Mouse (Mus musculus) embryo, embryonic 11.5 days (tissue): ENCODE measurements at regions not wholly inside any gene's neighbourhood (a gene's known extent, or its start where the extent isn't known, plus 50 kb on each side); places are given as distances from the start of the nearest gene placed in this dataset.

Source experiments
- DNase-seq: peaks from one replicate; pipeline ENCODE4 v3.0.0-alpha.2; 2012; ENCODE audit warnings: low read depth, low spot score

DNA sequence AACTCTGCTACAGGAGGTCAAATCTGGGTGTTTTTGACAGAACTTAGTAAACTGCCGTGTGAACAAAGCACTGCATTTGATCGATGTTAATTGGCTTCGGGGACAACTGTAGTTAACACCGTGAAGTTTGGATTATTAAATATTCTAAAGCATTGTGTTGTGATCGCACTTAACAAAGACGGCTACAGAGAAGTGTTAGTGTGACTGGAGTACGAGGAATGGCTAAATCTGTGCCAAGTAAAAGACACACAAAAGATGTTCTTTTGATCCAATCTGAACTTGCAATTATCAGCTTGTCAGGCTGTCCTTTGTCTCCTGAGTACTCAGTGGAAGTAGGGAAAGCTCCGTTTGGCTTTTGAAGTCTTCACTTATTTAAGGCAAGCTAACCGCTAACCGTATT, 259.7 kb downstream of the Tmem182 start:
- DNase-seq = no peak

DNA sequence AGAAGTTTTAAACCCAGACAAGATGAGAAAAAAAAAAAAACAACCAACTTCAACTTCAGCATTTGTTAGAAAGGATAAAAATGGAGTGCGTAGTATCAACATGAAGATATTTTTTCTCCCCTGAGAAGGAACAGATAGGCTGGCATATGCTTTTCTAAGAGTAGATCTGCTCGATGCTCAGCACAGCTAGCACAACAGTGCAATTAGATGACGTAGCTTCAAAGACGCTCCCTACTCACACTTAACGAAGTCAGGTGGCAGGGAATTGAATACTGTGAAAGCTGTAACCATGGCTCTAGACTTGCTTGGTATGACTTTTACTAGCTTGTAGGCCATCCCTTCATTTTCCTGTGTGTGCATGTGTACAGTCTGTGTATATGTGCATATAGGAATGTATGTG, 299.5 kb downstream of the Tmem182 start:
- no peak for DNase-seq

DNA sequence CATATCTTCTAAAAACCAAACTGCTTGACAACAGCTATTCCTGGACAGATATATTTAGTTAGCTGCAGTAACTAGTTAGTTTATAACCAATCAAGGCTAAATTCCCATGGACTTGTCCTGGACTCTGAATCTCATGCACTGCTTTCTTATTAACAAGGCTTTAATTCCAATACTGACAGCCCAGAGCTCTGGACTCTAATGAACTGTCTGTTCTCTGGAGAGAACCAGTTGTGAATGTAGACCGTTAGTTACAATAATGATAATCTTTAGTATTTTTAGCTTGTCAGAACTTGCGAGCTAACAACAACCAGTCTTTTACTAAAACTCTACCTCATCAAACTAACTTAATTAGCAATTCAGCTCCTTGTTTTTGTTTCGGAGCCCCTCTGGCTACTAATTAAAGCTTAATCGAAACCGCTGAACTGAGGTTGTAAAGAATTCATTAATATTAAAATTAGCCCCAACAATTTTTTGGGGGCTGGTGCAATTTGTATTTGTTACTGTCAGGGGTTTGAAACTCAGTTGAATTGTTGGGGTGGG, 316.3 kb downstream of the Tmem182 start:
- DNase-seq = no peak

DNA sequence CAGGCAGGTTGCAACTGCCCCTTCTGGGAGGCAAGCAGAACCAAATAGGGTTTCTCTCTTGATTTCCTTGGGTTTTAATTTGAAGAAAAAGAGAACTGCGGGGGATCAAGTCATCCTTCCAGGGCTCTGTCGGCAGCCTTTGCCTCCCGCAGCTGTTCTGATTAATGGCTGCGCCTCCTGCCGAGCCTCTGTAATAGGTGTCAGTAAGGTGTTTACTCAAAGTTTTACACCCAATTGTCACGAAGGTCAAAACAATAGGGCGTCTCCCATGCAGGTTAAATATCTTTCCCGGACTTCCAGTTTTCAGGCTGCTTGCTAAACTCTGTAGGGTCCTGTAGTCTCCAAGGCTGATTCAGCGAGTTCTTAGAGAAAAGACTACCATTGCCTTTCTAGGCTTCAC, 326.0 kb downstream of the Tmem182 start:
- no peak for DNase-seq

DNA sequence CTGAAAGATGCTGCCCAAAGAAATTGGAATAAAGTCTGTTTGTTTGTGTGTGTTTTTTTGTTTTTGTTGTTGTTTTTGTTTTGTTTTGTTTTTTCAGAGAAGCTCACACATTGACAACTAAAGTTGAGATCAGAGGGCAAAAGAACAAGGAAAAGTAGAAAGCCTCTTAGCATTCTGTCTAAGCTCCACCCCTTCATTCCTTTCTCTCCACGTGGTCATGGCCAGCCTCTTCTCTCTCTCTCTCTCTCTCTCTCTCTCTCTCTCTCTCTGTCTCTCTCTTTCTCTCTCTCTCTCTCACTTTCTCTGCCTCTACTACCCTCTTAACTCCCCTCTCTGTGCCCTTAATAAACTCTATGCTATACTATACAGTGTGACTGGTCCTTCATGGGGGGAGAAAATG, 327.7 kb downstream of the Tmem182 start:
- no peak for DNase-seq

DNA sequence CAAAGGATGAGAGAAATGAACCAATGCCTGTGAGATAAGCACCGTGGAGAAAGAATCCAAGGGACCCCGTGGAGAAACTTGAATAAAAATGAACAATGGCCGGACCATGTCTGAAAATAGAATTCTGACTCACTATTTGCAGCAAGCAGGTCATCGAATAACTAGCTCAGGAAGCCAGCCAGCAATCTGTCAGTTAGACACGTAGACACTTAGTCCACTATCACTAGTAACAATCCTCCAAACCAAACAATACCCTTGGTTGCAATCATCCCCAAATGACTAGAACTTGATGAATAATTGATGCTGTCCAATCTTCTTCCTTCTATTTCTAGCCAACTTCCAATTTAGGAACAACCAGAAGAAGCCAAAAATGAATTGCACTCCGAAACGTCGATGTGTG, 328.5 kb downstream of the Tmem182 start:
- no peak for DNase-seq

DNA sequence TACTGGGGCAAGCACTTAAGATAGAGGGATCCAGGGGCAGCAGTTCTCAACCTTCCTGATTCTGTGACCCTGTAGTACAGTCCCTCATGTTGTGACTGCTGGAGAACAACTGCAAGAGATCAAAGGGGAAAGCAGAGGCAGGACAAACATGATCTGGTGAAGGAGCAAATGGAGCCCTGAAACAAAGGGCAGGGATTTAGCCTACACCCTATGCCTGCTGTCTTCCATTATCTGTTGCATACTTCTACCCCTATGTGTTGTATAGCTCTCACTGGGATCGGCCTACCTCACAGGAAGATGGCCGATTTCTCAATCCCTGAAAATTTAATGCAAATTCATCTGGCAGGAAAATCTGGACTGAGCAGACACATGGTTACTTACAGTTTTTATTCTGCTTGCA, 334.3 kb downstream of the Tmem182 start:
- DNase-seq = no peak

DNA sequence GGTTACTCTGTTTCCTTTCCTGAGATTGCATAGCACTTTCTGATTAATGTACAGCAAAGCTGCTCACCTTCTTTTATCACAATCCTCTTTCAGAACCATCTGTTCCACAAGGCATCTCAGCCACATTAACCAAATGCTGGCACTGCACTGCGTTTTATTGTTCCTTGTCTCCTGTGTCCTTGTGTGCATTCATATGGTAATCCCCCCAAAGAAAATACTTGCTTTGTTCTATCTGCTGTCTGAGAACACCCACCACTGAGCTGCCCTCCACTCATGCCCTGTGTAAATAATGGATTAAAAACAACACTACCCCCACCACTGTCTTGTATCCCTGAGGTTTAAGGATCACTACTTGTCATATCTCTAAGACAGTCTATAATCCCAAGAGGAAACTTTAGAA, 335.1 kb downstream of the Tmem182 start:
- no peak for DNase-seq

DNA sequence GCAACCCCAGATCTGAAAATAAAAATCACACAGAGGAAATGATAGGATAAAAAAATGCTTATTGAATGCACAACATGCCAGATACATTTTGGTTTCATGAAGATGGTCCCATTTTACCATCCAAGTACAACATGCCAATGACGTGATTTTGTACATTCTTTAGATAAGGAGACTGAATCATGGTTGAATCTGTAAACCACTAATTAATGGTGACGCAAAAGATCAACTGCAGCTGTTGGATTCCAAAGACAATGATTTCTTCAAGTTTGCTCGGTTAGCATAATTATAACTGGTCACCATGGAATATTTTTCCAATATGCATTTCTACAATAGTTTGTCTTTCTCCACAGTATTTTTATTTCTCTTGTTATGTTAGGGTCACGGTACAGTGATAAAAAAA, 336.6 kb downstream of the Tmem182 start:
- DNase-seq = no peak

DNA sequence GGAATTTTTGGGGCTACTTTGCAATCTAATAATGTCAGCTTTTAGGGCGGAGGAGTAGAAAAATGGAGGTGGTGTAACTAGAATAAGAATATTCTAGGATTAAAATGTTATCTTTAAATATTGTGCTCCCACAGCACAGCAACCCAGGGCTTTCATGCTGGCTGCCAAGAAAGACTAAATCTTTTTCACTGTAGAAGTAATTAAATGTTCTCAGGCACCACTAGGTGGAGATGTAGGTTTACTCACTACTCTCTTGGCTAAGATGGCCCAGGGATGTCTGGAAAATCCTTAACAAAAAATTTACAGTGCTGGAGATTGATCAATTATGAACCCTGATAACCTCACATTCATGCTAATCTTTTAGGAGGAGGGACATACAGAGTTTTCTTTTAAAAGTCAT, 347.1 kb downstream of the Tmem182 start:
- DNase-seq = no peak

DNA sequence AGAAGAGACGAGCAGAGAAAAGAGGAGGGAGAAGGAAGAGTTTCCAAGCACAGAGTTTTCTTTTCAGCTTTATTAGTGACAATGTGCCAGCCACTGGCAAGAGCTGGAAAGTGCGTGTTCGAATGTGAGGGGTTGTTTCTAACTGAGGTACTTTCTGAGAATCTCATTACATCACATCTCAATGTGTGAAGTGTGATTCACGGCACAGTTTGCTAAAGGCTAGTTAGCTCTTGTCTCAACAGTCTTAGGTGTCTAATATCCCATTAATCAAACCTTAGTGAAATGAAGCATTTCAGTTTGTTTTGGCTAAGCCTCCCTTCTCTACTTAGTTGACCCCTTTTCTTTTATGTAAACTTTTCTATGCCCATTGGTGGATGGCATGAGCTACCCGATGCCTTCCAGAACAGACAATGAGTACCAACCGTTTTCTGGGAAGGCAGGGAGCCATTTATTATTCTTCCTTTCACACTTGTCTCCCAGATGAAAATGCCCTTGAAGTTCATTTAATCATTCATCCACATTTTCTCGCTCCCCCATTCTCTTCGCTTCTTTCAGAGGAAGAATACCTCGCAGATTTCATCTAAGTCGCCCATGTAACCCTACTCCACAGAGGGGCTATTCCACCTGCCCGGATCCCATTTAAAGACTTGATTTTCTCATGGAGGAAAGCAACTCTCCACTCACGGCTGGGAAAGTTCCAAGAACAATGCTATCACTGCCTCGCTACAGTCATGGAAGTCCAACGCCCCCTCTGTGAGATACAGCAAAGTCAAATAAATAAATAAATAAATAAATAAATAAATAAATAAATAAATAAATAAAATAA, 348.0 kb downstream of the Tmem182 start:
- no peak for DNase-seq

DNA sequence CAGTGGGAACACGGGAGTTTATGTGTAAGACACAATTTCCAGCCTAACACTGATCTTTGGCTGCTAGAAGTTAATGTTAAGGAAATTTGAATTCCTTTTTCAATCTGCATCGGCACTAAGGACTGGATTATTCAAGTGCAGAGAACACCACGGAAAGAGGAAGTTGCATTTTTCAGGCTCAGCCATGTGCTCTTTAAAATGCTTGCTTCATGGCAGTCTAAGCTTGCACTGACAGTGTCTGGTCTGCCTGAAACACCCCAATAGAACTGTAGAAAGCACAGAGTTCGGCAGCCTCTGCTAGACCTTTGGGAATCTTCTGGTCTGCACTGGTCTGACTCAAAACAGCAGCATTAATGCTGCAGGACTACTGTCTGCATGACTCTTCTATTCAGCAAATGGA, 348.8 kb downstream of the Tmem182 start:
- no peak for DNase-seq

DNA sequence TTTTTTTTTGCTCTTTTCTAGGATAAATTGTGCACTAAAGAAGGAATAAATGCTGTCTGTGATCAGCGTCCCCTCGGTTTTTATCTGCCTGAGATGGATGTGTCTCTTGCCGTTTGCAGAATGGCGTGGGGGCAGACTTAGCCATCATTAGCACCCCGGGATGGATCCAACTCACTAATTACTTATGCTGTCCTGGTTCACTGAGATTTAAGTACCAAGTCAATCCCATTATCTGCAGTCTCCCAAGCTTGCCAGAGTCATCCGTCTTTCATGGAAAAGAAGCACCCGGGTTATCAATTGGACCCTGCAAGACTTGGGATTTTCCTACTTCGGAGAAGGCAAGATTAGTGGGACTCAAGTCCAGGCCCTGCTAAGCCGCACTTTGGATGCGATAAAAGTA, 351.5 kb downstream of the Tmem182 start:
- no peak for DNase-seq

DNA sequence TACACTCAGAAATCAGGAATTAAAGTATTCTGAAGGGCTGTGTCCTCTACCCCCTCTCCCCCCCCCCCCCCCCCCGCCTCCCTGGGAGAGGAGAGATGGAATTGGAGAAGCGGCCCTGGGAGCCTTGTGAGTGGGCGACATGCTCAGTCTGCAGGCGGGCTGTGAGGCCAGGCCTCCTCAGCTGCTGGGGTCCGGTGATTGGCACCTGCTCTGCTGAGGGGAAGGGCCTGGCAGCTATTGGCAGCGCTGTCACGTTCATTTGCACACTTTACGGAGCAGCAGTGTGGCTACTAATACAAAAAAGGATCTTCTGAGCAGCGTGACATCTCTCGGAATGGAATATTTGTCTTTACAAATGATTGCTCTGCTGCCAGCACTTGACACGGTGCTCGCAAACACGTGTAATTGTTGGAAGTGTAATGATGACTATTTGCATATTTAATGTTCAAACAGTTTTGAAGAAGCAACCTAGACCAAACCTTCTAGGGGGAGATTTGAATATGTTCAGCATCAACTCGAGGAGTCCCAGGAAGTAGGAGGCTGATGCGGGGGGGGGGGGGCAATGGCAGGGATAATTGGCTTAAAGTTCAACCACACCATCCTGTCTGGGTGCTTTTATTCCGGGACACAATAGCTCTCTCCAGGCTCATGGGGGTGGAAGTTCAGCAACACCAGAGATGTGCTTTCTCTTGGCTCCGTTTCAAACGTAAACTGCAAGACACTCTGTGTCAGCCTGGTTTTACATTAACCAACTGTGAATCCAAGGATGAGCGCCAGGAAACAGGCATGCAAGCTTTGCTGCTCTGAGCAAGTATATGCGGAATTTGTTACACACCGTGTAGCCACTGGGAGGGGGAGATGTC, 352.5 kb downstream of the Tmem182 start:
- no peak for DNase-seq

DNA sequence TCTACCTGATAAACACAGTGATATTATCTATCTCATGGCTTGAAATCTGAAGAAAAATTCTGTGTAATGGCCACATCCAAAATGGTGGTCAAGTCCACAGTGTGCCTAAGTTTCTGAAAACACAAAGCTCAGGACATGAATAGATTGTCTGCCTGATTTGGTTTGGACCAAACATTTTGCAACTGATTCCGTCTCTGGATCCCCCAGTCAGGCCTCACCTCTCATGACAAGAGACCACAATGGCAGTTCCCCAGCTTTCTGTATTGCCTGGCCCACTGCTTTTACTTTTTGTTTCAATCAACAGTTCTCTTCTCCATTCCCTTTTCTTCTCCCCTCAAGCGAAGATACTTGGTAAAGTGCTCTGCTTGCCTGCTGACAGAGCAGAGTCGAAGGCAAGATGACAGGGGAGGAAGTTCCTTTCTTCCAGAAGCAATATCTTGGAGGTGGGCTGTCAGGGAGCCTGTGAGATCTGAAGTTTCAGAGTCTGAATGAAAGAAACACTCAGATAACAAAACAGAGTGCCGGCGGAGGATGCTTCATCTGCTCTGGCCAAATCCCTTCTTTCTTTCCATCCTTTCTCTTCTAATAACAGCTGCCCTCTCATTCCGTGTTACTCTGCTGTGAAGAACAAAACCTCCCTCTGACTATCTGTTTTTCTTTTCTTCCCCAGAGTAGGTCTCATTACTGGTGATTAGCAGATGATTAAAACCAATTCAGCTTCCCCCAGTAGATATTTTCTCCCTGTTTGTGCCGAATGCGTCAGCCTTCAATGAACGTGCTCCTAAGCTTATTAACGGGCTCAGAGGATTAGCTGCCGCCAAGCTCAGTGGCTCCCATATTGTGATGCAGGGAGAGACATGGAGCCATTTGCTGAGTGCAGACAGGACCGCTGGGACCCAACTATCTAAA, 360.7 kb downstream of the Tmem182 start:
- DNase-seq = no peak

DNA sequence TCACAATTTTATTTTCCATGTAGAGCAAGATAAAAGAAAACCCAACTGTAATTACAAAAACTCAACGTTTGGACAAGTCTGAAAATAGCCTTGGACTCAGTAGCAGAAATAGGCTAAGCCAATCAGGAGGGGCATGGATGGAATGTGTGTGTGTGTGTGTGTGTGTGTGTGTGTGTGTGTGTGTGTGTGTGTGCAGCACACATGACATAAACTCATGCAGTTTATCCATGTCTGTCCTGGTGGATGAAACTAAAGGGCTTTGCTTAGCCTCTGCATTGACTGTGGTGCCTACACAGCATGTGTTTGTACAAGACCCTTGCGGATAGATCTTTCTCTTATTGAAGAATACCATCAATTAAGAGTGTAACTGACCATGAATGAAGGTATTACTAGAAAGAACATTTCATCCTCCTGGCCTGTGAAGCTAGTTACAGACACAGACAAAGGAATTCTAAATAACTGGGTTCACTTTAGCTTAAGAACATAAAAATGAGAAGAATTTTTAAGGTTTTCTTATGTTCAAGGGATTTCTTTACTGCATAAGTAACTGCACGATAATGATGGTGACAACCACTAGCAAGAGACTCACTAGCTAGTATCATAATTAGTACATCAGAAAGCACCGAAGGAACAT, 361.5 kb downstream of the Tmem182 start:
- no peak for DNase-seq

DNA sequence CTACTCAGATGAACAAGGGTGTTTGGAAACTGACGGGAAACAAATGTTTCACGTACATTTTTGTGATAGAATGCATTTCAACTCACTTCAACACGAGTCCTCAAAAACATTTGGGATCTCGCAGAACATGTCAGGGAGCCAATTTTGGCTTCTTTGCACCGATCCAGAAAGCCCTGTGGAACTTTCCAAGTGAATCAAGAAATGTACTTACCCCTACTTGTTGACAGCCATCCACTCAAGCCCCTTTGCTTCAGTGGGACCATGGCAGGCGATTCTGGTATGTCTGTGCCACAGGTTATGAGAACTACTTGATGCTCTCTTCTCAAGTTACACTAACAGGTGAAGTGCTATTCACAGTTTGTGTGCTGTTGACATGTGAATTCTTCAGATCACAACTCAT, 381.6 kb downstream of the Tmem182 start:
- DNase-seq = no peak

DNA sequence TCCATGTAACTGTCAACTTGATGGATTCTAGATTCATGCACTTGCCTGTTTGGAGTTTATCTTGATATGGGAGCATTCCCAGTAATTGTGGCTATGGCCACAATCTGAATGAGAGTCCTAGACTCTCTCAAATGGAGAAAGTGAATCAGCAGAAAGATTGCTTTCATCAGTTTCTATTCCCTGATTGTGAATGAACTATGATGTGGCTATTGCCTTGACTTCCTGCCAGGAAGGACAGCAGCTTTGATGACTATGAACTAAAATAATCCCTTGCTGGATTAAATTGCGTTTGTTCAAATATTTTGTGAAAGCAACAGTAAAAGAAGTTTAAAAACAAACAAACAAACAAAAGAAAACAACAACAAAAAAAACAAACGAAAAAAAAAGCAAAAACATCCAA, 407.5 kb downstream of the Tmem182 start:
- DNase-seq = no peak

DNA sequence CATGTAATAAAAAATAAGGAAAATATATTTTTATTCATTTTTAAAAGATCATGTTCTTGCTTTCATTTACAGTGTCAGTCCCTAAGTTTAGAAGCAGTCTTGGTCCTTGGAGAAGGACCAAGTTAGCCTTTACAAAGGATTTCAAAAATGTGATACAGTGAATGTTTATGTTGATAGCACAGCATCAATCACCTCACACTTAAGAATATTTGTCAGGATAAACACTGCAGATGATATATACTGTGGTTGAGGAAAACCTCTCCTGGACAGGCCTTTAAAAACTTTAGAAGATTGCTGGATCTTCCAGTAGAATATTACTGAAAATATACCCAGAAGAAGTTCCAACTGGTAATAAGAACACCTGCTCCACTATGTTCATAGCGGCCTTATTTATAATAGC, 420.4 kb downstream of the Tmem182 start:
- DNase-seq = no peak

DNA sequence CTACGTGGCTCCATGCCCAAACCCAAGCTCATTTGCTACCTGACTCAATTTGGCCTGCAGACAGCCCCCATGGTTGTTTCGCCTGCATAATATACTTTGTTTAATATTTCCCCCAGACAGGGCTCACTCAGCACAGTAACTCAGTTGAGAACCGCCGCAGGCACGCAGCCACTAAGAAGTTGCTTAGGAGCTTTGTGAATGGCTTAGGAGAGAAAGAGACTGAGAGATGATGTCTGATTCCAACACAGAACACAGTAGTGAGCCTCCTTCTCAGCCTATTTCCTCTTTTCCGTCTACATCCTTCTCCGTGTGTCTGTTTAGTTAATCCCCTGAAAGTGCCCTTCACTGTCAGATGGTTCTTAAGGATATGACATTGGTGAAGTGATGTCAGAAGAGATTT, 429.9 kb downstream of the Tmem182 start:
- DNase-seq = no peak

DNA sequence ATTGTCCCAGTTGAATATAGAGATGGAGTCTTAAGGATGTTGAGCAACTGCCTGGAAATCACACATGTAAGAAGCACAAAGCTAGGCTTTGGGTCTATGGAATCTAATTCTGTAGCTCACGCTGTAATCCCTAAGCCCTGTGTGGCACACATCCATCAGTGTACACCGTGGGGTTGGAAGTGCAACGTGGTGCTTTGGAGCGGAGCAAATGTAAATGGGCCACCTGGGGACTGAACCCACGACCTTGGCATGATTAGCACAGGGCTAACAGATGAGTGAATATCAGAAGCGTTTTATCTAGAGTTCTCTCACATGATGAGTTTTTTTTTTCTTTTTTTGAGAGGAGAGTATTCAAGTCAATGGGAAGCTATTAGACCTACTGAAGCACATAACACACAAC, 437.6 kb downstream of the Tmem182 start:
- DNase-seq = no peak
